Mouse (Mus musculus) stomach, embryonic 15.5 days (tissue): ENCODE measurements around the gene 1300017J02Rik. TPM values are rescaled to one million over a fixed set of nuclear protein-coding genes. Genes with fewer than 3 reads are reported as not detected.

Source experiments
- ATAC-seq: fragments of 200-750 bp; cut with Nextera tagmentation; 2 replicates; pipeline ENCODE4 v1.8.0; 2017; ENCODE audit warnings: low read depth, moderate number of reproducible peaks, moderate TSS enrichment; ENCODE audit not compliant: insufficient read depth, low FRiP score
- H3K27ac ChIP-seq: fragments of 300-500 bp; sonication (generic); 2 replicates; pipeline ENCODE4 v1.5.1; 2015; ENCODE audit warnings: mild to moderate bottlenecking, inconsistent platforms
- H3K27me3 ChIP-seq: fragments of 300-500 bp; sonication (generic); replicated peaks from 2 replicates; pipeline ENCODE4 v1.6.1; 2015; ENCODE audit warnings: inconsistent platforms
- H3K36me3 ChIP-seq: fragments of 300-500 bp; sonication (generic); 2 replicates; pipeline ENCODE4 v1.6.1; 2015; ENCODE audit warnings: inconsistent platforms
- H3K4me1 ChIP-seq: fragments of 300-500 bp; sonication (generic); 2 replicates; pipeline ENCODE4 v1.6.1; 2015; ENCODE audit warnings: inconsistent platforms
- H3K4me2 ChIP-seq: fragments of 300-500 bp; sonication (generic); 2 replicates; pipeline ENCODE4 v1.6.1; 2015; ENCODE audit warnings: mild to moderate bottlenecking, inconsistent platforms
- H3K4me3 ChIP-seq: fragments of 300-500 bp; sonication (generic); replicated peaks from 2 replicates; pipeline ENCODE4 v1.5.1; 2015; ENCODE audit warnings: inconsistent platforms
- H3K9ac ChIP-seq: fragments of 300-500 bp; sonication (generic); 2 replicates; pipeline ENCODE4 v1.6.1; 2015; ENCODE audit warnings: inconsistent platforms
- H3K9me3 ChIP-seq: fragments of 300-500 bp; sonication (generic); 2 replicates; pipeline ENCODE4 v1.6.1; 2016; ENCODE audit warnings: inconsistent platforms
- WGBS: fragments of 180-500 bp; shearing (Covaris S2); methylation state at CpG from one replicate; pipeline ENCODE4 v1.1.7; 2015; 5-methylcytosine and 5-hydroxymethylcytosine counted together
- polyA plus RNA-seq: library from polyadenylated mRNA; unstranded; fragments of >200 nt; fragmentation: Nextera tagmentation; extraction: Ambion mirVana; gene quantifications from 2 replicates; pipeline ENCODE4 v1.2.1, GENCODE M21; 2015

The 1300017J02Rik gene
- polyA plus RNA-seq, 1 experiment from 2014 or later: 6.6 TPM

- WGBS: 71% methylated on average over 4 of the region's 4 CpGs
- Histone ChIP-seq H3K4me3 (no peak overlapping the region), H3K27ac (no peak overlapping the region), H3K9ac (no peak overlapping the region), H3K36me3 (no peaks in the 10 kb centered on the region), H3K9me3 (no peaks in the 10 kb centered on the region), H3K27me3 (no peaks in the 10 kb centered on the region), H3K4me1 (no peaks in the 10 kb centered on the region), H3K4me2 (no peak overlapping the region)
- no peak for ATAC-seq
Measured at GRCm38 (mm10) chr9:103302239-103302638, 2.6 kb downstream of the 1300017J02Rik start.

- Histone ChIP-seq H3K4me3 (no peak overlapping the region), H3K27me3 (no peaks in the 10 kb centered on the region), H3K4me2 (no peak overlapping the region), H3K4me1 (no peaks in the 10 kb centered on the region), H3K9ac (no peak overlapping the region), H3K9me3 (no peaks in the 10 kb centered on the region), H3K27ac (no peak overlapping the region), H3K36me3 (no peaks in the 10 kb centered on the region)
- ATAC-seq: no peak
- 88% methylated on average over 8 of the region's 8 CpGs for WGBS
Measured at GRCm38 (mm10) chr9:103301086-103301485, 3.8 kb downstream of the 1300017J02Rik start.

- H3K27me3 ChIP-seq: no peaks in the 10 kb centered on the region
- no peaks in the 10 kb centered on the region for H3K4me1 ChIP-seq
- H3K9me3 ChIP-seq: no peaks in the 10 kb centered on the region
- H3K4me3 ChIP-seq: no peak overlapping the region
- no peak overlapping the region for H3K9ac ChIP-seq
- peak; percentile 50; the same call in 1 of the 2 replicates for ATAC-seq
- no peaks in the 10 kb centered on the region for H3K36me3 ChIP-seq
- H3K27ac ChIP-seq: no peak overlapping the region
- WGBS: 71% methylated on average over 2 of the region's 2 CpGs
- H3K4me2 ChIP-seq: no peak overlapping the region
Measured at GRCm38 (mm10) chr9:103294507-103294906, 10.4 kb downstream of the 1300017J02Rik start.

- Histone ChIP-seq H3K4me2 (no peak overlapping the region), H3K4me3 (no peak overlapping the region), H3K9ac (no peak overlapping the region), H3K36me3 (no peaks in the 10 kb centered on the region), H3K27ac (no peak overlapping the region), H3K4me1 (no peaks in the 10 kb centered on the region), H3K9me3 (no peaks in the 10 kb centered on the region), H3K27me3 (no peaks in the 10 kb centered on the region)
- ATAC-seq: peak; percentile 70
- 79% methylated on average over 13 of the region's 13 CpGs for WGBS
Measured at GRCm38 (mm10) chr9:103288489-103289180, 16.2 kb downstream of the 1300017J02Rik start.

GRCm38 (mm10) chr9:103287840-103288488 lies 16.9 kb downstream of the 1300017J02Rik start:
- no peaks in the 10 kb centered on the region for H3K27me3 ChIP-seq
- no peak overlapping the region for H3K9ac ChIP-seq
- H3K27ac ChIP-seq: no peak overlapping the region
- ATAC-seq: peak; percentile 96
- H3K4me1 ChIP-seq: no peaks in the 10 kb centered on the region
- H3K9me3 ChIP-seq: no peaks in the 10 kb centered on the region
- WGBS: 73% methylated on average over 19 of the region's 19 CpGs
- H3K4me2 ChIP-seq: no peak overlapping the region
- H3K4me3 ChIP-seq: no peak overlapping the region
- no peaks in the 10 kb centered on the region for H3K36me3 ChIP-seq

GRCm38 (mm10) chr9:103286901-103287422 lies 17.9 kb downstream of the 1300017J02Rik start:
- Histone ChIP-seq H3K27me3 (no peaks in the 10 kb centered on the region), H3K4me3 (no peak overlapping the region), H3K27ac (no peak overlapping the region), H3K36me3 (no peaks in the 10 kb centered on the region), H3K4me1 (no peaks in the 10 kb centered on the region), H3K4me2 (no peak overlapping the region), H3K9me3 (no peaks in the 10 kb centered on the region), H3K9ac (no peak overlapping the region)
- WGBS: 58% methylated on average over 13 of the region's 13 CpGs
- ATAC-seq: no peak

GRCm38 (mm10) chr9:103286396-103286795 lies 18.5 kb downstream of the 1300017J02Rik start:
- Histone ChIP-seq H3K9me3 (no peaks in the 10 kb centered on the region), H3K27ac (no peak overlapping the region), H3K4me1 (no peaks in the 10 kb centered on the region), H3K4me3 (no peak overlapping the region), H3K9ac (no peak overlapping the region), H3K4me2 (no peak overlapping the region), H3K36me3 (no peaks in the 10 kb centered on the region), H3K27me3 (no peaks in the 10 kb centered on the region)
- WGBS: 40% methylated on average over 4 of the region's 4 CpGs
- no peak for ATAC-seq

GRCm38 (mm10) chr9:103276876-103277275 lies 28.0 kb downstream of the 1300017J02Rik start:
- 81% methylated on average over 6 of the region's 6 CpGs for WGBS
- no peak for ATAC-seq
- Histone ChIP-seq H3K9me3 (no peaks in the 10 kb centered on the region), H3K4me2 (no peak overlapping the region), H3K9ac (no peak overlapping the region), H3K36me3 (no peaks in the 10 kb centered on the region), H3K27me3 (no peaks in the 10 kb centered on the region), H3K4me1 (no peaks in the 10 kb centered on the region), H3K4me3 (no peak overlapping the region), H3K27ac (no peak overlapping the region)

DNA sequence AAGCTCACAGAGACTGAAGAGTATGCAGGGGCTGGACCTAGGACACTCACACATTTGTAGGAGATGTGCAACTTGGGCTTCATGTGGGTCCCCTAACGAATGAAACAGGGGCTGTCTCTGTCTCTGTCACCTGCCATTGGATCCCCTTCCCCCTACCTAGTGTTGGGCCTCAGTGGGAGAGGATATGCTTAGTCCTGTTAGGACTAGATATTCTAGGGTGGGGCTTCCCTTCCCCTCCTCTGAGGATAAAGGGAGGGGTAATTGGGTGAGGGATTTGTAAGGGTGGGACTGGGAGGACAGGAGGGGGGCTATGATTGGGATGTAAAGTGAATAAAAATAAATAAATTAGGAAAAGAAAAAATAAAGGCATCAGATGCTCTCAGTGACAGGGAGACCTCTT lies 29.2 kb downstream of the 1300017J02Rik start:
- no peak for ATAC-seq
- Histone ChIP-seq H3K27me3 (no peaks in the 10 kb centered on the region), H3K9ac (no peak overlapping the region), H3K27ac (no peak overlapping the region), H3K9me3 (no peaks in the 10 kb centered on the region), H3K4me3 (no peak overlapping the region), H3K36me3 (no peaks in the 10 kb centered on the region), H3K4me1 (no peaks in the 10 kb centered on the region), H3K4me2 (no peak overlapping the region)
- WGBS: 79% methylated on average over 1 of the region's 1 CpGs

- no peak overlapping the region for H3K4me2 ChIP-seq
- H3K27ac ChIP-seq: no peak overlapping the region
- H3K4me1 ChIP-seq: no peaks in the 10 kb centered on the region
- H3K9me3 ChIP-seq: no peaks in the 10 kb centered on the region
- no peak for ATAC-seq
- H3K4me3 ChIP-seq: no peak overlapping the region
- 61% methylated on average over 8 of the region's 8 CpGs for WGBS
- H3K36me3 ChIP-seq: no peaks in the 10 kb centered on the region
- no peaks in the 10 kb centered on the region for H3K27me3 ChIP-seq
- H3K9ac ChIP-seq: no peak overlapping the region
Measured at GRCm38 (mm10) chr9:103274819-103275218, 30.1 kb downstream of the 1300017J02Rik start.

DNA sequence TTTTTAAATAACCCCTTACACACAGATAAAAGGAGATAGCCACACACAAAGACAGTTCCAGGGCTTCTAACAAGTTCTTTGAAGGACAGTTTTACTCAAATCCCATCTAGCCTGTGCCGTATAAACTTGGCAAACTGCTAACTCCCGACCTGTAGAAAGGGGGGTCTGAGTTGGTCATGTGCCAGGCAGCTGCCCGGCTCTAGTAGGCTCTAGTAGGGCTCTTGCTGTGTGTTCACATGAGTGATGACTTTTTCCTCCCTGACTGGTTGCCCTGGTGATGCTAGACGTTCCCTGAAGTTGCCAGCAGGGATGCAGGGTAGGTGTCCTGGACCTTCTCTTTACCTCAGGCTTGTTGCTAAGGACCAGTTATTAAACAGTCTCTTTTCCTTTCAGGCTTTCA lies 33.8 kb downstream of the 1300017J02Rik start:
- H3K4me2 ChIP-seq: no peak overlapping the region
- H3K9me3 ChIP-seq: no peaks in the 10 kb centered on the region
- no peaks in the 10 kb centered on the region for H3K27me3 ChIP-seq
- no peak overlapping the region for H3K27ac ChIP-seq
- no peaks in the 10 kb centered on the region for H3K4me1 ChIP-seq
- no peak overlapping the region for H3K9ac ChIP-seq
- 12% methylated on average over 4 of the region's 4 CpGs for WGBS
- no peak overlapping the region for H3K4me3 ChIP-seq
- no peak for ATAC-seq
- no peaks in the 10 kb centered on the region for H3K36me3 ChIP-seq

DNA sequence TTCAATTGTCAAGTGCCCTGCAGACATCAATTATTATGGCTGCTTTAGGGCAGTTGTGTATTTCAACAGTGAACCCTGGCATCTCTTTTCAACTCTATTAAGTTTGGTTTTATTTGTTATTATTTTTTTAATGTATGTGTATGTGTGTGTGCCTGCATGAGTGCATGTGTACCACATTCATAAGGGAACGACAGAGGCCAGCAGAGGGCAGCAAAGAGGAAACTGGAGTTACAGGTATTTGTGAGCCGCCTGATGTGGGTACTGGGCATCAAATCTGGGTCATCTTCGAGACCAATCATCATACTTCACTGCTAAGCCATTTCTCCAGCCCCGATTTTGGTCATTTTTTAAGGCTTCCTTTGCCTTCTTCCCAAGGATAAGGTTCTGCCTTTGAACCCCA lies 39.1 kb downstream of the 1300017J02Rik start:
- no peak overlapping the region for H3K27ac ChIP-seq
- H3K9ac ChIP-seq: no peak overlapping the region
- no peaks in the 10 kb centered on the region for H3K9me3 ChIP-seq
- no peaks in the 10 kb centered on the region for H3K4me1 ChIP-seq
- H3K4me2 ChIP-seq: no peak overlapping the region
- ATAC-seq: no peak
- no peak overlapping the region for H3K4me3 ChIP-seq
- no peaks in the 10 kb centered on the region for H3K27me3 ChIP-seq
- WGBS: 87% methylated on average over 4 of the region's 4 CpGs
- H3K36me3 ChIP-seq: no peaks in the 10 kb centered on the region
